Mouse (Mus musculus) T-helper 2 cell (primary cell): Measurements from ENCODE around the gene Pnpla5.
"Not testable (repeated sequence)": the region's sequence is repeated elsewhere in the genome, so short reads cannot be mapped to it uniquely, and the experiment has no call there.

Source experiments
- in situ Hi-C: fragments of 300-600 bp; cut with MboI, MseI; formaldehyde crosslinking; loops from one replicate; pipeline ENCODE4 v1.15.1; 2025; ENCODE audit warnings: high pct_unique_total_duplicates

The Pnpla5 gene

GRCm38 (mm10) chr15:84123075-84123474 is at the start of gene Pnpla5:
TSS of gene Pnpla5 (minus strand) at chr15:84123175.
- in situ Hi-C loops = no loop called here

GRCm38 (mm10) chr15:84171166-84171565 is 48.2 kb upstream of the Pnpla5 start:
- in situ Hi-C loops = loop anchor here (10.0 kb wide), 1 partner anchor 996 kb away; the partner anchor contains the start of gene Cyb5r3

GRCm38 (mm10) chr15:84169511-84169910 is 46.5 kb upstream of the Pnpla5 start:
- in situ Hi-C loops = no loop called here

- in situ Hi-C loops = no loop called here
Measured at GRCm38 (mm10) chr15:84168170-84169161, 45.5 kb upstream of the Pnpla5 start.

- in situ Hi-C loops = no loop called here
Measured at GRCm38 (mm10) chr15:84167600-84167999, 44.6 kb upstream of the Pnpla5 start, which contains the start of gene Pnpla3. TSS of gene Pnpla3 (plus strand) at chr15:84167837.

GRCm38 (mm10) chr15:84166818-84167217 is 43.8 kb upstream of the Pnpla5 start:
- in situ Hi-C loops = no loop called here

GRCm38 (mm10) chr15:84161871-84162270 is 38.9 kb upstream of the Pnpla5 start:
- in situ Hi-C loops = no loop called here

- in situ Hi-C loops = not testable (repeated sequence)
Measured at GRCm38 (mm10) chr15:84157530-84157929, 34.6 kb upstream of the Pnpla5 start.

GRCm38 (mm10) chr15:84156158-84156557 is 33.2 kb upstream of the Pnpla5 start:
- in situ Hi-C loops = no loop called here

- in situ Hi-C loops = no loop called here
Measured at GRCm38 (mm10) chr15:84140929-84141328, 18.0 kb upstream of the Pnpla5 start.

- in situ Hi-C loops = no loop called here
Measured at GRCm38 (mm10) chr15:84140109-84140508, 17.1 kb upstream of the Pnpla5 start.

GRCm38 (mm10) chr15:84139592-84140005 is 16.6 kb upstream of the Pnpla5 start:
- in situ Hi-C loops = no loop called here

GRCm38 (mm10) chr15:84136473-84137415 is 13.8 kb upstream of the Pnpla5 start:
- in situ Hi-C loops = no loop called here

GRCm38 (mm10) chr15:84135472-84135871 is 12.5 kb upstream of the Pnpla5 start:
- in situ Hi-C loops = no loop called here

- in situ Hi-C loops = no loop called here
Measured at GRCm38 (mm10) chr15:84133440-84133839, 10.5 kb upstream of the Pnpla5 start.

- in situ Hi-C loops = no loop called here
Measured at GRCm38 (mm10) chr15:84131971-84132370, 9.0 kb upstream of the Pnpla5 start.

- in situ Hi-C loops = no loop called here
Measured at GRCm38 (mm10) chr15:84131096-84131786, 8.3 kb upstream of the Pnpla5 start.

GRCm38 (mm10) chr15:84126871-84127270 is 3.9 kb upstream of the Pnpla5 start:
- in situ Hi-C loops = no loop called here

GRCm38 (mm10) chr15:84126447-84126846 is 3.5 kb upstream of the Pnpla5 start:
- in situ Hi-C loops = no loop called here

- in situ Hi-C loops = no loop called here
Measured at GRCm38 (mm10) chr15:84124086-84124485, 1.1 kb upstream of the Pnpla5 start.

- in situ Hi-C loops = no loop called here
Measured at GRCm38 (mm10) chr15:84121036-84121435, 1.9 kb downstream of the Pnpla5 start.
